9 mouse cellular contexts compared by ENCODE assay signal in the genomic region with DNA sequence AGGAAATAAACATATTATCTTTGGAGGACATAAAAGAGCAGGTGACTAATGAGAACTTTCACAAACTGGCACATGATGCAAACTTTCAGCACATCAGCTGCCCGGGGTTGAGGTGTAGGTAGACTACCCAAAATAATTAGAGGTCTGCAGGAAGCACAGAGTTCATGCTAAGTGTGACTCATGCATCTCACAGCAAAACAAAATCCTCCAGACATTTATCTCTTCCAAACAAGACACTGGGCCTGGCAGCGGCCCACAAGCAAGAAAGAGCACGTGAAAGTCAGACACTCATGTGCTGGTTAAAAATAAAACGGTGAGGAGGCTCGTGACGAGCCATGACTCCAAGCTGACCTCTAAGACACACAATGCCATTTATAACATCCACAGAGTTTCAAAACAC.
DNase-seq lines count a peak whose midpoint lies in the region; ATAC-seq and TF ChIP-seq lines count a peak whose summit lies in the region.
"Had no signal": no experiment of that assay in that cellular context is flagged by ENCODE, and none has a peak within 500 bp of the region (broad histone marks: within the 10 kb centered on the region; RNA-seq: fewer than 3 reads in every experiment).

No protein-coding gene starts in this region.

- ATAC-seq in midbrain, postnatal 0 days (ENCODE audit: low FRiP score), result no peak

- TF ChIP-seq CTCF in midbrain, postnatal 0 days (IDR thresholded peaks at IDR 0.05), result no peak

- no peak overlapping the region for H3K9ac ChIP-seq in midbrain, postnatal 0 days (replicated peaks; ENCODE audit: low read length, poor library complexity, severe bottlenecking)

- no peak overlapping the region for H3K4me2 ChIP-seq in midbrain, postnatal 0 days (ENCODE audit: low read depth, low read length, poor library complexity, severe bottlenecking)

- H3K36me3 ChIP-seq in midbrain, postnatal 0 days (ENCODE audit: insufficient read depth, low read length), result no peaks in the 10 kb centered on the region

- H3K4me3 ChIP-seq in midbrain, postnatal 0 days (ENCODE audit: low read depth, low read length), result no peak overlapping the region

- WGBS in midbrain, postnatal 0 days, result 88% methylated on average over 6 of the region's 6 CpGs

- peak; percentile 89 for DNase-seq in 416B (ENCODE audit: low read depth)
- DNase-seq in adrenal gland, adult 18-20 months (ENCODE audit: low spot score in 2 of 2), result peak; percentile 21 to 34
- peak; percentile 94 for DNase-seq in heart, adult 11 months
- DNase-seq in kidney, postnatal 10 days, result peak; percentile 51
- no peak for DNase-seq in thymus, postnatal 10 days (ENCODE audit: low spot score in 2 of 2)
- no peak for DNase-seq in midbrain, postnatal 0 days (ENCODE audit: low spot score)
- DNase-seq in retina, embryonic 14.5 days (ENCODE audit: low spot score), result no peak
- DNase-seq in testis, postnatal 10 days (ENCODE audit: low spot score), result no peak
- DNase-seq: cerebellum, postnatal 36 days had no signal

- H3K4me1 ChIP-seq in midbrain, postnatal 0 days (ENCODE audit: insufficient read depth, low read length), result no peaks in the 10 kb centered on the region

- no peak overlapping the region for H3K27ac ChIP-seq in midbrain, postnatal 0 days (ENCODE audit: low read depth, low read length)

- no peaks in the 10 kb centered on the region for H3K9me3 ChIP-seq in midbrain, postnatal 0 days (ENCODE audit: low read length)

- no peaks in the 10 kb centered on the region for H3K27me3 ChIP-seq in midbrain, postnatal 0 days (ENCODE audit: insufficient read depth, low read length)

Comparison
In these comparisons a context has a peak if more than half of its experiments do, and no peak if none do; other contexts are left out.
1. DNase-seq: peak in 416B (single experiment), adrenal gland, adult 18-20 months (2 of 2), heart, adult 11 months (single experiment) and kidney, postnatal 10 days (single experiment); none in thymus, postnatal 10 days (0 of 2), midbrain, postnatal 0 days (single experiment), retina, embryonic 14.5 days (single experiment) and testis, postnatal 10 days (single experiment).